Mouse (Mus musculus): ENCODE data around the gene Dlg2.

The Dlg2 gene

DNA sequence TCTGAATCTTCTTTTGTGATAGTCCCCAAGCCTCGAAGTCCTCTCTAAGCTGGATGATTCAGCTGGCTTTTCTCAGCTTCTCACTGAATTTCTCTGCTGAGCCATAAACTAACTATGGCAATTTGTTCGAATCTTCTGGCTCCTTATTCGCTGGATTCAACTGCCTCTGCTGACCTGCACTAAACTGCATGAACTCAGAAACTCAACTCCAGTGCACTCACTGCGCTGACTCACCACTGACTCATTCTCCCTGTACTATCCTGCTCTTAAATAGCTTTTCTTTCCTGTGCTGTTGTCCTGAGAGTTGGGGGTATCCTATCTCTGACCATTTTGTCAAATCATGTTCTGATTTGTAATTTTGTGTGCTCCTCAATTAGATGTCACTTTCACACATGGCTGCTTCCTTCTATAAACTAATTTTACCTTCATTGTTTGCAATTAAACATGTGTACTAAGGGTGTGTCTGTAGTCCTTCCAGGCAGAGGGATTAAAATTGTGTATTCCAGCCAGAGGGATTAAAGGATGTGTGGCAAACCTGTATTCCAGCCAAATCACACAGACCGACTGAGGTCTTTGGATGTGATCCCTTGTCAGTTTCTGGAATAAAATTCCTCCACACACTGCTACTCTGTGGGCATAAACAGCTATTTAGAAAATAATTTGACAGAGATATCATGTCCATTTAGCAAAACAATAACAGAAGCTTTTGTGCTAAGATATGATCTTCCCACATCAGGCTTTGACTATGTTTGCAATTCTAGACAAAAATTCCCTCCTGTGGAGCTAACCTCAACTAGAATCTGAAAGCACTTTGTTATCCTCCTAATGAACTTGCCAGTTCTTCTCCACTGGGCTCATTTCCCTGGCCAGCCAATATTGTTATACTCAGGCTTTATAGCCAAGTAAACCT, 1115.0 kb downstream of the Dlg2 start:
- DNase-seq, result no peak

- DNase-seq, result no peak
These were observed 1122.1 kb downstream of the Dlg2 start for GRCm38 (mm10) chr7:91598549-91598948.

DNA sequence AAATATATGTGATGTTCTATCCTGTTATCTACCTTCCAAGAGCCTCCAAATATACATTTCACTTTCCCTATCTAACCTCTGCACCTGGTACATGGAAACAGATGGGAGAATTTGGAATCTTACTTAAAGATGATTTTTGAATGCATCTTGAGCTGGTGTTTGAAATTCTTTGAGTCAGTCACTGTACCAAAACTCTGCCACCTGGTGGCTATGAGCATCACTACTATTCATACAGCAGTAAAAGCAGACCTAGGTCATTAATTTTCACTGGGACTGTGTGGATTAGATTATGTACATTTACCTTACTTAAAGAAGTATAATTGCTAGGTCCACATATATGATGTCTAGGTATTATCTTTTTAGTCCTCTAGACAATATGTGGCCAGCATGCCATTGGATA, 1124.8 kb downstream of the Dlg2 start:
- DNase-seq, result no peak

- no peak for DNase-seq
These were observed 1127.1 kb downstream of the Dlg2 start for GRCm38 (mm10) chr7:91603561-91603960.

GRCm38 (mm10) chr7:91653033-91653432, 1176.6 kb downstream of the Dlg2 start:
- no peak for DNase-seq

DNA sequence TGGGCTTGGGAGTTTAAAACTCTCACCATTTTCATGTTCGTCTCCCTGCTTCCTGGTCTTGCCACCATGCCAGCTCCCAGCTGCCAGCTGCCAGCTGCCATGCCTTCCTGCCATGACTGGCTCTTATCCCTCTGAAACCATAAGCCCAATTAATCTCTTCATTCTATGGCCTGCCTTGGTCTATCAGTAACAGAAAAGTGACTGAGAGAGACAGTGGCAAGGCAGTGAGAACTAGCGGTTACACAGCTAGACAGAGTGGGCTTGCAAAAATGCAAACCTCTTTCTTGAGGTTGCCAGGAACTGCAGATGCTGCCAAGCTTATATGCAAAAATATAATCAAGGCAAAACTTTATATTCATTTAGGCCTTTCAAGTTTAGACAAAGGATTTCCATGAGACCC, 1183.0 kb downstream of the Dlg2 start:
- DNase-seq, result no peak

DNA sequence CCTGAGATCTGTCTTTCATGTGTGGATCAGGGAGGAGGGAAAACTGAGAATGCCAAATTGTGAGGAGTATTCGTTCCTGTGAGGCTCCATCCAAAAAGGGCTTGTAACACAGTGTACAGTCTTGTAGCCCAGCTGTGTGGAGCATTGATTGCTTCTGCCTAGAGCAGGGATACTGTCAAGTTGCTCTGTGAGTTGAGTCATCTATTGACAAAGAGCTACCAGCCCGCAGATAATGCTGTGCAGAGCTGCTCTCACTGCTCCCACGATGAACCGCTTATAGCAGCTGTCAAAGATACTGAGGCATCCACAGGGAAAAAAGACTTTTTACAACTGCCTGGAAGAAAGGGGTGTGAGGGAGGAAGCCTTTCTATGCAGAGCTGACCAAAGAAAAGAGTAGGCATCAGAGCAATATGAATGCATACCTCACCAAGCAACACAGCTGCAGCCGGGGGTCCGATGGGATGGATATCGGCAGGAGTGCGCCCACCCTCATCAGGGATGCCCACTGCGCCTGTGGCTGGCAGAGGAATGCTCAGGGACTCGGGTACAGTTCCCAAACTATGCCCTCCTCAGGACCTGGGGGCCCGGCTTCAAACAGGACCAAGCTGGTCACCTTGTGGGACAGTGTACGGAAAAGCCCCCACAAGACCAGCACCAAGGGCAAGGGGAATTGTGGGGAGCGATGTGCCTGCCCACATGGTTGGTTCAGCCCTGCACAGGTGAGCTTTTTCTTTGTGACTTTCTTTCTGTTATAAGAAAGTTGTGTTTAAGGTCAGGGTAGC, 1196.0 kb downstream of the Dlg2 start:
- no peak for DNase-seq

DNA sequence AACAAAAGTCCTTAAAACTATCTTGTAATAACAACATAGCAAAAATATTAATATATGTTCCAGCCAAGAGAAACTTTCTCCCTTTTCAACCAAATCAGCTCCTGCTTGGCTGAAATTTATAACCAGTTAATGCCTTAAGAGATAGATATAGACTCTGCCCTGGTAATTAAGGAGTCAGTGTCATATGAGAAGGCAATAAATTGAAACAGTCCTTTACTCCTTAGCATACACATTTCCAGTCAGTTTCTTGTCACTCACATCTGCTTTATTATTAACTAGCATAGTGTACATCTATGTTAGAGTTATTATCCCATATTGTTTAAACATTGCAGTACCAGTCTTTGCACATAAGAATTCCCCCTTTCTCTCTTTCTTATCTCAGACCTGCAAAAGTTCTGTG, 1197.9 kb downstream of the Dlg2 start:
- DNase-seq, result no peak

- DNase-seq, result no peak
These were observed 1201.5 kb downstream of the Dlg2 start for GRCm38 (mm10) chr7:91677934-91678333.

- DNase-seq, result no peak
These were observed 1211.5 kb downstream of the Dlg2 start for GRCm38 (mm10) chr7:91687930-91688329.

DNA sequence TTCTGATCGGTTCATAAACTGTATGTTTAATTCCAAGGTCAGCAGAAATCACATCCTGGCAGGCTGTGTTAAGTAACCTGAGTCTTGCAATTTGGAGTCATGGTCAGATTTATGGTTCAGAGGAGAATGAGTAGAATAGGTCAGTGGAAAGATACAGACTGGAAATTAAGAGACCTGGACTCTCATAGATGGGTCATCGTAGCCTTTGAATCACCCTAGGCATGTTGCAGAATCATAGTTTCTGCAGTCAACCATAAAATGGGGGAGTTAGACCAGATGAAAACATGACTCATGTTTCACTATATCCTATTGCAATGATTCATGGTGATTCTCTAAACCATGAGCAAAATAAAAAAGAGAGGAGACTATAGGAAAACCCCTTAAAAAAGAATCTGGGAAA, 1213.4 kb downstream of the Dlg2 start:
- no peak for DNase-seq

DNA sequence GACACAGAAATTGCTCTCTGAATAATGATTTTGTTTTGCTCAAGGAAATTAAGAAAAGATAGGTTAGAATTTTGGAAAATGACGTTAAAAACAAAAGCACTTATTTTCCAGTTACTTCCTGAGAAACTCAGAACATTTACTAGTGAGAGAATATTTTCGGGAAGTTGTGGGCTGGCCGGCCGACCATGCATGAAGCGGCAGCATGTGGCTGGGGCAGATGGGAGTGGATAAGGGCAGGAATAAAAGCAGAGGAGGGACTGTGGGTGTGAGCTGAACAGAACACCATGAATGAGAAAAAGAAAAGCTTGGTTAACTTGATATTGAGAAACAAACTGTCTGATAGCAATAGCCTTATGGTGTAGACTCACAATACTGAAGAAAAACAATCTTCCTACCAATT, 1233.4 kb downstream of the Dlg2 start:
- peak; percentile 5 for DNase-seq

- no peak for DNase-seq
These were observed 1234.7 kb downstream of the Dlg2 start for GRCm38 (mm10) chr7:91711184-91711583.

DNA sequence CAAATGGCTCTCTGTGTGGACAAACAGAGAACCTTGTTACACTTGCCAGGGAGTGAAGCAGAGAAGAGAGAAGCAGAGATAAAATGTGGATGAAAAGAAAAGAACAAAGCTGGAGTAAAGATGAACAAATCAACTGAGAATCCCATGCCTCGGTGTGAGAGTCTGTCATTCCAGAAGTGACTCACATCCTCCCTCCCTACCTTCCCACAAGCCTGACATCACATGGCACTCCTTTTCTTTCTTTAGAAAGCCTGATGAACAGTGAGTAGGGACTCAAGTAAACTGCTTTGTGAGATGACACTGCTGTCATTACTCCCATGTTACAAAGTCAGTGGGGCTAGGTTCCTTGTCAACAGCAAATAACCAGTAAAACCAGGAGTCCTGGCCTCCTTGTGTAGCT, 1239.3 kb downstream of the Dlg2 start:
- no peak for DNase-seq

DNA sequence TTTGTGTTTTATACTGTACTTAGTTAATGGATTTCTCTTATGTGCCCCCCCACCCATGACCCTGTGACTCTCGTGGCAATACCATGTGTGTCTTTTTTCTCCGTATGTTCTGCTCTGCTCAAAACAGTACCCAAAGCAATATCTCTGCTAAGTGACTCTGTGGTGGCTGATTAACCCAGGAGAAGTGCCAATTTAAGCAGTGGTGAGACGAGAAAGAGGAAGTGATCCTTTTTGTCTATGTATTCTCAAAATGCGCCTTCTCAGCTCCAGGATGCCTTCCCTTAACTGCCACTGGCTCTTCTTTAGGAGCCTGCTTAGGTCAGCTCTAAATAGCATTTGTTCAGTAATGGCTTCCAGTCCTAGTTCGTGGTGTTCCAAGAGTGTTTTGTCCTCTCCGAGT, 1240.2 kb downstream of the Dlg2 start:
- DNase-seq, result no peak

DNA sequence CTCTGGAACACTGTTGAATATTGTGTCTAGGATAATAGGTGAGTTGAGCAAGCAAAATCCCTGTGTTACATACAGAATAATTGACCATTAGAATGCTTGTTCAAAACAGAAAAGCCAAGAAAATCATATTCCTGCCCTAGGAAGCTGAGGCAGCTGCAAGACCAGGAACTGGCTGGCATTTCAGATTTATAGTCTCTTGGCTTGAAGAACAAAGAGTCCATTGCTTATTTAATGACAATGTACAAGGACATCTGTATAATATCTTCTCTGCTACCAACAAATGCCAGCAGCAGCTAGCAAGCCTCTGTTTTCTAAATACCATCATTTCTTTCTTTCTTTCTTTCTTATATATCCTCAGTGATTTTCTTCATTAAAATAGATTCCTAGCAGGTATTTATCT, 1243.8 kb downstream of the Dlg2 start:
- DNase-seq, result no peak

DNA sequence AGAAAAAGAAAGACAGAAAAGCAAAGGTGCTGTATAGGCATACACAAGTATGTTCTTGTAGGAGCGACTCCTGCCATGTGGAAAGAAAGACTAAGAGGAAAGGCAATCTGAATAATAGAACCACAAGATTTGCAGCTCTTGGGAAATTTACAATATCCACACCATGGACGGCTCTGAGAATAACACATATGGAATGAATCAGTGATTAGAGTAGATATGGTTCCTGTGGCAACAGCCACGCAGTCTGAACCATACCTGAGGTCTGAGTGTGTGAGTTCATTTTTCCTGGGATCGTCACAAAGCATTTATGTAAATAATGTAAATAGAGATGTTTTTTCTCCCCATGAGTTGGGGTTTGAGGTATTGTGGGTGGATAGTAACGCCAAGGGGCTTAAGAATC, 1247.9 kb downstream of the Dlg2 start:
- DNase-seq, result no peak

DNA sequence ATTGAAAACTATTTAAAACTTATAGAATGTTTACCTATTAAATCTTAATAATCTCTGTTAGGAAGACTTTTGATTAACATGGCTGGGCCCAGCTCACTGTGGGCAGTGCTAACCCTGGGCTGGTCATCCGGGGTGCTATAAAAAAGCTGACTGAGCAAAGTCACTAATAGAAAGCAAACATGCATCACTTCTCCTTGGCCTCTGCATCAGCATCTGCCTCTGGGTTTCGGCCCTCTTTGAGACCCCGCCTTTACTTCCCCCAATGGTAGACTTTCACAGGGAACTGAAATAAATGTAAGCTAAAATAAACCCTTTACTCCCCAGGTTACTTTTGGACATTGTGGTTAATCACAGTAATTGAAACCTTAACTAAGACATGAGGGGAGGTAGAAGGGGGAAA, 1264.3 kb downstream of the Dlg2 start:
- DNase-seq, result no peak

GRCm38 (mm10) chr7:91753151-91753861, 1276.8 kb downstream of the Dlg2 start:
- DNase-seq, result no peak

DNA sequence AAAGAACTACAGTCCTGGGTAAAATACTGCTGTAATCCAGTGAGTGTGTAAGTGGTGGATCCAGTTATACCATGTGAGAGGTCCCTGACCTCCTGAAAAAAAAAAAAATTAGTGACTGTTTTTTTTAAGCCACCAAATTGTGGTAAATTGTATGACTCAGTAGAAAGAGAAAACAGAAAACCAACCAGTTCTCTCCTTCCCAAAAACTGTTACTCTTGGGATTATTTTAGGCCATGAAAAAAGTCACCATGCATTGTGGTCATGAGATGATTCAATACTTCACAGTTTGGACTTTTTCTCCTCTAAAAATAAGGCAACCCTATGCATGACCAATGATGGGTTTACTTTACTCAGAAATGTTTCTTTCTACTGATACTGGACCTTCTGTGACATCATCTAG, 1291.2 kb downstream of the Dlg2 start:
- DNase-seq, result no peak

DNA sequence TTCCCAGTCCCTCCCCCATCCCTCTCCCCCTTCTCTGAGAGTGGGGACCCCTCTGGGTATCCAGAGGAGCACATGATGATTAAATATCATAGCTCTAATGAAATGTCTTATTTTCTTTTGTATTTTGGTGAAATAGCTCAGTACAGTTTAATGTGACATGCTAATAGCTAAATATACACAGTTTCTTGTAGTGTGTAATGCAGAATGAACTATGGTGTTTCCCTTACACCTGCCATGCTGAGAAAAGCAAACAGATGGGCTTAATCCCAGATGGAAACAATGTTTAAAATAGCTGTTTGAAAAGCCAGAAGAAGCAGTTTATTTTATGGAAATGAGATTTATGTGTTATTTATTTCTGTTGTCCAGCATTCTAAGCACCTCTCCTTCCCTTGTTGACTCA, 1302.2 kb downstream of the Dlg2 start:
- no peak for DNase-seq

DNA sequence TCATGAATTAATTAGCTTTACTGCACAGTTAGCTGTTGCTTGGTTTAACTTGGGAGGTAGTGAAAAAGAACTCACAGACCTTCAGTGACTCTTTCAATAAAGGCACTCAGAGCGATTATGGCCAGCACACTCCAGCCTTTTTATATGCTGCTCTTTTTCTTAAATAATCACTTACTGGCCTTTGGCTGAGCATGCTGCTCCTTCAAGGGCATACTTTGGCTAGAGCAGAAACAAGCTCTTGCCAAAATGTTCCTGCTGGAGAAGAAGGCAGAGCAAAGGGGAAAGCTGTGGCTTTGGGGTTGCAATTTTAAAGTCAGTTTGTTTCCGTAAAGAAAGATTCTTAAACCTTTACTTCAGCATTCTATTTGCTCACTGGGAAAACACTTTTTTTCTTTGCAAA, 1308.1 kb downstream of the Dlg2 start:
- no peak for DNase-seq

DNA sequence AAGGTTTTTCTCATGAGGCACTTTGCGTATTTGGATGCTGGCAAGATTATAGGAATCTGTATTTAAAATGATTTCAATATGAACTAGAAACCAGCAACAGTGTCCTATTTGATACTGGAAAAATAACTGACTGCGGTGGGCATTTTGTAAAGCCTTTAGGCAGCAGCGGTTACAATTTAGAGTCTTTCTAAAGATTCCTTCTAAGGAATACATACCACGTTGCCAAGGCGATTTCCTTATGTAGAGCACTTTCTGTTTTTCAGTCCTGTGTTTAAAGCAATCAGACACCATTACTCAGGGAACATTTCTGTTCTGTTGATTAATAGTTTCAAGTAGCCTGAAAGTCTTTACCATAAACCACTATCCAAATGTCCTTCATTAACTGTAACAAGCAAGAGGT, 1309.0 kb downstream of the Dlg2 start:
- DNase-seq, result no peak

DNA sequence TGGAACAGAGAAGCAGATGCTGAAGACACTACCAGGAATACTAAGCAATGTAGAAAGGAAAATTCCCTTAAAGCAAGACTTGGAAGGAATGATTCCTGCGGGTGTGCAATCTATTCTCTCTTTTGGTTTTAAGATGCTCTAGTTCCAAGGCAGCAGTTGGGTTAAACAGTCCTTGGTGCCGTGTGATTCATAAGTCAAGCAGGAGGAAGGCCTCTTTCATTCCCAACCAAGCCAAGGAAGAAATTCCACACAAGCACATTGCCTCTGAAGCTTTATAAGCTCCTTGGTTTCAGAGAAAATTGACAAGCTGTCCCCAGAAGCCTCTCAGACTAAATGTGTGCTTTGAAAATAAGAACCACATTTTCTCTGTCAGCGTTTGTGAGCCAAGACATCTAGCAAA, 1309.4 kb downstream of the Dlg2 start:
- DNase-seq, result no peak
